ENCODE assay signal across 11 mouse cellular contexts in genomic region chr3:100747421-100748308, GRCm38 (mm10).
DNase-seq lines count a peak whose midpoint lies in the region; ATAC-seq and TF ChIP-seq lines count a peak whose summit lies in the region.
"Had no signal": no experiment of that assay in that cellular context is flagged by ENCODE, and none has a peak within 500 bp of the region (broad histone marks: within the 10 kb centered on the region; RNA-seq: fewer than 3 reads in every experiment).

No protein-coding gene starts in this region.

- H3K27me3 ChIP-seq in hindbrain, embryonic 13.5 days = no peaks in the 10 kb centered on the region
- no peaks in the 10 kb centered on the region for H3K27me3 ChIP-seq in hindbrain, embryonic 11.5 days (ENCODE audit: control insufficient read depth, insufficient read depth, low read length)
- H3K27me3 ChIP-seq in heart, adult 2 months (ENCODE audit: control insufficient read depth, insufficient read depth, low read length) = no peaks in the 10 kb centered on the region
- no peaks in the 10 kb centered on the region for H3K27me3 ChIP-seq in hindbrain, embryonic 15.5 days
- H3K27me3 ChIP-seq: embryonic facial prominence, embryonic 12.5 days; liver, embryonic 13.5 days had no signal

- DNase-seq in hindbrain, embryonic 11.5 days (ENCODE audit: low spot score) = no peak
- DNase-seq in brain, adult 2 months (ENCODE audit: low read depth, low spot score) = peak; percentile 41
- peak; percentile 26 to 63 for DNase-seq in heart, adult 2 months
- no peak for DNase-seq in thymus, adult 18-20 months
- DNase-seq: gastrocnemius, postnatal 14 days; liver, embryonic 13.5 days; thymus, postnatal 25 days had no signal

- no peaks in the 10 kb centered on the region for H3K79me2 ChIP-seq in heart, adult 2 months (replicated peaks; ENCODE audit: control insufficient read depth, insufficient read depth, low read length)

- H3K27ac ChIP-seq in hindbrain, embryonic 13.5 days = peak overlapping the region; percentile 40
- no peak overlapping the region for H3K27ac ChIP-seq in hindbrain, embryonic 11.5 days (ENCODE audit: low read depth, low read length)
- H3K27ac ChIP-seq in heart, adult 2 months = peak overlapping the region; percentile 71
- peak overlapping the region; percentile 45 for H3K27ac ChIP-seq in hindbrain, embryonic 15.5 days (replicated peaks)
- H3K27ac ChIP-seq: embryonic facial prominence, embryonic 12.5 days; liver, embryonic 13.5 days had no signal

- H3K4me2 ChIP-seq in hindbrain, embryonic 13.5 days = no peak overlapping the region
- no peak overlapping the region for H3K4me2 ChIP-seq in hindbrain, embryonic 11.5 days (replicated peaks; ENCODE audit: low read depth, low read length)
- no peak overlapping the region for H3K4me2 ChIP-seq in hindbrain, embryonic 15.5 days
- H3K4me2 ChIP-seq: embryonic facial prominence, embryonic 12.5 days; liver, embryonic 13.5 days had no signal

- ATAC-seq in hindbrain, embryonic 13.5 days (ENCODE audit: low FRiP score) = peak; percentile 33
- no peak for ATAC-seq in hindbrain, embryonic 11.5 days (ENCODE audit: low FRiP score)
- ATAC-seq in hindbrain, embryonic 15.5 days (ENCODE audit: low FRiP score, low read depth) = no peak; the same call in 1 of the 2 replicates
- no peak for ATAC-seq in cerebellum, adult (ENCODE audit: insufficient number of reproducible peaks, low FRiP score, low TSS enrichment)

- H3K9me3 ChIP-seq in hindbrain, embryonic 13.5 days = no peaks in the 10 kb centered on the region
- no peaks in the 10 kb centered on the region for H3K9me3 ChIP-seq in hindbrain, embryonic 11.5 days (ENCODE audit: control insufficient read depth, low read length)
- no peaks in the 10 kb centered on the region for H3K9me3 ChIP-seq in hindbrain, embryonic 15.5 days
- H3K9me3 ChIP-seq: embryonic facial prominence, embryonic 12.5 days; liver, embryonic 13.5 days had no signal

- WGBS in hindbrain, embryonic 13.5 days = 38% methylated on average over 15 of the region's 15 CpGs
- WGBS in hindbrain, embryonic 11.5 days = 47% methylated on average over 15 of the region's 15 CpGs
- 46% methylated on average over 15 of the region's 15 CpGs for WGBS in heart, adult 2 months
- WGBS in hindbrain, embryonic 15.5 days = 41% methylated on average over 15 of the region's 15 CpGs

- TF ChIP-seq EP300 in heart, adult 2 months (IDR thresholded peaks at IDR 0.05; ENCODE audit: insufficient read depth, low read depth, low read length) = peak; percentile 48; the same call in 1 of the 2 replicates

- no peaks in the 10 kb centered on the region for H3K36me3 ChIP-seq in hindbrain, embryonic 13.5 days
- H3K36me3 ChIP-seq in hindbrain, embryonic 11.5 days (ENCODE audit: control insufficient read depth, insufficient read depth, low read length) = no peaks in the 10 kb centered on the region
- H3K36me3 ChIP-seq in heart, adult 2 months (ENCODE audit: control insufficient read depth, insufficient read depth, low read length) = no peaks in the 10 kb centered on the region
- H3K36me3 ChIP-seq in hindbrain, embryonic 15.5 days = no peaks in the 10 kb centered on the region
- H3K36me3 ChIP-seq: embryonic facial prominence, embryonic 12.5 days; liver, embryonic 13.5 days had no signal

- H3K4me3 ChIP-seq in hindbrain, embryonic 13.5 days = no peak overlapping the region
- no peak overlapping the region for H3K4me3 ChIP-seq in hindbrain, embryonic 11.5 days (ENCODE audit: low read depth, low read length)
- no peak overlapping the region for H3K4me3 ChIP-seq in heart, adult 2 months
- H3K4me3 ChIP-seq in hindbrain, embryonic 15.5 days = no peak overlapping the region
- H3K4me3 ChIP-seq: embryonic facial prominence, embryonic 12.5 days; liver, embryonic 13.5 days had no signal

- no peak for TF ChIP-seq POLR2A in heart, adult 2 months (IDR thresholded peaks at IDR 0.05; ENCODE audit: insufficient read depth, low read depth, low read length)

- H3K9ac ChIP-seq in hindbrain, embryonic 13.5 days = no peak overlapping the region
- no peak overlapping the region for H3K9ac ChIP-seq in hindbrain, embryonic 11.5 days (ENCODE audit: low read depth, low read length)
- H3K9ac ChIP-seq in heart, adult 2 months (ENCODE audit: low read depth, low read length) = peak overlapping the region; percentile 43; the same call in 1 of the 2 replicates
- H3K9ac ChIP-seq in hindbrain, embryonic 15.5 days = no peak overlapping the region
- H3K9ac ChIP-seq: embryonic facial prominence, embryonic 12.5 days; liver, embryonic 13.5 days had no signal

- TF ChIP-seq CTCF in heart, adult 2 months (IDR thresholded peaks at IDR 0.05) = peak; percentile 19; the same call in 1 of the 2 replicates

- intact Hi-C loops in heart, adult 2 months (cut with DNase I) = loop anchor here (1.0 kb wide), 1 partner anchor 65 kb away; no protein-coding TSS in a partner anchor

- H3K4me1 ChIP-seq in hindbrain, embryonic 13.5 days (replicated peaks) = peaks cover 10% of the 10 kb centered on the region
- H3K4me1 ChIP-seq in hindbrain, embryonic 11.5 days (replicated peaks; ENCODE audit: control insufficient read depth, insufficient read depth, low read length) = no peaks in the 10 kb centered on the region
- no peaks in the 10 kb centered on the region for H3K4me1 ChIP-seq in heart, adult 2 months (ENCODE audit: control insufficient read depth, insufficient read depth, low read length)
- H3K4me1 ChIP-seq in hindbrain, embryonic 15.5 days (replicated peaks) = peaks cover 8% of the 10 kb centered on the region; the same call in 1 of the 2 replicates
- H3K4me1 ChIP-seq: embryonic facial prominence, embryonic 12.5 days; liver, embryonic 13.5 days had no signal

Comparison
In these comparisons a context has a peak if more than half of its experiments do, and no peak if none do; other contexts are left out.
1. DNase-seq: peak in brain, adult 2 months (single experiment) and heart, adult 2 months (2 of 2); none in hindbrain, embryonic 11.5 days (single experiment) and thymus, adult 18-20 months (0 of 2).